Mouse (Mus musculus) embryo, embryonic 9.5 days (tissue): Measurements from ENCODE around the gene Egln3.
A peak's percentile ranks its signal among the peaks of the same experiment; 100 is the strongest.

ENCODE experiments used
- DNase-seq: peaks from one replicate; pipeline ENCODE4 v3.0.0-alpha.2; 2017; ENCODE audit errors: extremely low spot score

Egln3 gene

GRCm38 (mm10) chr12:54162637-54163131, 41.0 kb downstream of the Egln3 start:
- DNase-seq = peak; percentile 60

GRCm38 (mm10) chr12:54161468-54162202, 42.0 kb downstream of the Egln3 start:
- no peak for DNase-seq

GRCm38 (mm10) chr12:54160279-54160678, 43.4 kb downstream of the Egln3 start:
- DNase-seq = no peak

- DNase-seq = no peak
These were observed 48.9 kb downstream of the Egln3 start for GRCm38 (mm10) chr12:54154771-54155170.

- peak; percentile 14 for DNase-seq
These were observed 56.6 kb downstream of the Egln3 start for GRCm38 (mm10) chr12:54146943-54147556.
